Mouse (Mus musculus) neural tube, embryonic 14.5 days (tissue): ENCODE measurements at regions not wholly inside any gene's neighbourhood (a gene's known extent, or its start where the extent isn't known, plus 50 kb on each side); places are given as distances from the start of the nearest gene placed in this dataset.

Experiments used
- ATAC-seq: fragments of 200-750 bp; cut with Nextera tagmentation; 2 replicates; pipeline ENCODE4 v1.8.0; 2017; ENCODE audit warnings: low read depth, mild to moderate bottlenecking, moderate TSS enrichment, moderate library complexity
- H3K27ac ChIP-seq: fragments of 300-500 bp; sonication (generic); 2 replicates; pipeline ENCODE4 v1.5.1; 2014; ENCODE audit warnings: low read depth, mild to moderate bottlenecking, control low read depth, low read length, moderate library complexity, mixed read lengths
- H3K27me3 ChIP-seq: fragments of 300-500 bp; sonication (generic); 2 replicates; pipeline ENCODE4 v1.6.1; 2014; ENCODE audit warnings: low read length; ENCODE audit not compliant: control insufficient read depth, insufficient read depth
- H3K36me3 ChIP-seq: fragments of 300-500 bp; sonication (generic); 2 replicates; pipeline ENCODE4 v1.6.1; 2014; ENCODE audit warnings: low read length, mixed read lengths; ENCODE audit not compliant: control insufficient read depth, insufficient read depth
- H3K4me1 ChIP-seq: fragments of 300-500 bp; sonication (generic); 2 replicates; pipeline ENCODE4 v1.6.1; 2014; ENCODE audit warnings: low read length; ENCODE audit not compliant: control insufficient read depth, insufficient read depth
- H3K4me2 ChIP-seq: fragments of 300-500 bp; sonication (generic); 2 replicates; pipeline ENCODE4 v1.6.1; 2014; ENCODE audit warnings: mild to moderate bottlenecking, low read depth, low read length, control low read depth
- H3K4me3 ChIP-seq: fragments of 300-500 bp; sonication (generic); 2 replicates; pipeline ENCODE4 v1.5.1; 2014; ENCODE audit warnings: low read depth, low read length, control low read depth, mixed read lengths
- H3K9ac ChIP-seq: fragments of 300-500 bp; sonication (generic); replicated peaks from 2 replicates; pipeline ENCODE4 v1.6.1; 2014; ENCODE audit warnings: low read depth, mild to moderate bottlenecking, control low read depth, low read length, mixed read lengths
- H3K9me3 ChIP-seq: fragments of 300-500 bp; sonication (generic); 2 replicates; pipeline ENCODE4 v1.6.1; 2016; ENCODE audit warnings: low read length; ENCODE audit not compliant: control insufficient read depth
- WGBS: fragments of 180-500 bp; shearing (Covaris S2); extraction: QIAGEN DNeasy Blood & Tissue Kit; methylation state at CpG from one replicate; pipeline ENCODE4 v1.1.7; 2014; 5-methylcytosine and 5-hydroxymethylcytosine counted together

GRCm38 (mm10) chr13:45307226-45307625 lies 82.3 kb upstream of the Mylip start:
- H3K4me1 ChIP-seq = no peaks in the 10 kb centered on the region
- no peak overlapping the region for H3K27ac ChIP-seq
- no peaks in the 10 kb centered on the region for H3K36me3 ChIP-seq
- WGBS = 90% methylated on average over 3 of the region's 3 CpGs
- H3K9ac ChIP-seq = no peak overlapping the region
- no peaks in the 10 kb centered on the region for H3K9me3 ChIP-seq
- ATAC-seq = no peak
- H3K4me3 ChIP-seq = no peak overlapping the region
- H3K4me2 ChIP-seq = no peak overlapping the region
- H3K27me3 ChIP-seq = no peaks in the 10 kb centered on the region

DNA sequence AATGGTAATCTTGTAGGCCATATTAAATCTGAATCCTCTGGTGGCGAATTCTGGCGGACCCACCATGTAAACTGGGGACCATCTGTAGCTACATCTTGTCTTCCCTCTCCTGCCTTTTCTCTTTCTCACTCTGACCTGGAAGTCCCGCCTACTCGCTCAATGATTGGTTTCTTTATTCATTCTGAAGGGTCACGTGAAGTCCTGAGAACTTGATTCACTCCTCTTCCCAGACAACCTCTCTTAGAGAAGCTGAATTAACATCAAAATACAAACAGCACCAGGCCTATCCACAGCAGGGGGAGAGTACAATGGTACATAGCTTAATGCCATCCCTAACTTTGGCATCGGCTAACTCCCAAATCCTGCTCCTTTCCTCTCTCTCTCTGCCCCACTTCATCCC lies 69.9 kb upstream of the Mylip start:
- no peaks in the 10 kb centered on the region for H3K36me3 ChIP-seq
- H3K9ac ChIP-seq = no peak overlapping the region
- 81% methylated on average over 6 of the region's 6 CpGs for WGBS
- H3K4me3 ChIP-seq = no peak overlapping the region
- ATAC-seq = no peak
- no peak overlapping the region for H3K27ac ChIP-seq
- no peaks in the 10 kb centered on the region for H3K27me3 ChIP-seq
- H3K4me1 ChIP-seq = no peaks in the 10 kb centered on the region
- no peaks in the 10 kb centered on the region for H3K9me3 ChIP-seq
- no peak overlapping the region for H3K4me2 ChIP-seq

GRCm38 (mm10) chr13:45325736-45326293 lies 63.7 kb upstream of the Mylip start:
- no peak overlapping the region for H3K4me3 ChIP-seq
- H3K27ac ChIP-seq = no peak overlapping the region
- H3K27me3 ChIP-seq = no peaks in the 10 kb centered on the region
- no peak overlapping the region for H3K4me2 ChIP-seq
- no peak for ATAC-seq
- no peaks in the 10 kb centered on the region for H3K9me3 ChIP-seq
- WGBS = 52% methylated on average over 7 of the region's 7 CpGs
- no peaks in the 10 kb centered on the region for H3K4me1 ChIP-seq
- no peak overlapping the region for H3K9ac ChIP-seq
- H3K36me3 ChIP-seq = no peaks in the 10 kb centered on the region

DNA sequence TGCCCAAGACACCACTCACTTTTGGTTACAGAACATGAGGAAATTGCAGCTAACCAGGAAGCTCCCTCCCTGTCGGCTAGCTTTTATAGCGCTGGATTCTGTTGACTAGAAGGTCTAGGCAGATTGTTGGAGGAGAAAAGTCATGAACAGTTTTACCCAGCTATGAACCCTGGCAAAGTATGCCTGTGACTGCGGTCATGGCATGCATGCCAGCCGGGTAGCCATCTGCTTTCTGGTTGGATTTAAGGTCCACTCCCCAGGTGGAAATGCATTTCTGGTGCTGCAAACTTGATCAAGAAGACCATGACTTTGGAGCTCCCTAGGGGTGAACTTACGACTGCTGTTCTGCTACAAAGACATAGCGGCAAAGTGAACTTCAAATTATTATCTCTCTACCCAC lies 62.8 kb upstream of the Mylip start:
- H3K27me3 ChIP-seq = no peaks in the 10 kb centered on the region
- no peak overlapping the region for H3K4me2 ChIP-seq
- ATAC-seq = no peak
- 94% methylated on average over 6 of the region's 6 CpGs for whole genome bisulfite sequencing
- no peak overlapping the region for H3K4me3 ChIP-seq
- no peak overlapping the region for H3K27ac ChIP-seq
- no peaks in the 10 kb centered on the region for H3K4me1 ChIP-seq
- H3K36me3 ChIP-seq = no peaks in the 10 kb centered on the region
- no peak overlapping the region for H3K9ac ChIP-seq
- H3K9me3 ChIP-seq = no peaks in the 10 kb centered on the region

- H3K4me1 ChIP-seq = no peaks in the 10 kb centered on the region
- 74% methylated on average over 8 of the region's 8 CpGs for WGBS
- H3K9ac ChIP-seq = no peak overlapping the region
- no peaks in the 10 kb centered on the region for H3K9me3 ChIP-seq
- H3K36me3 ChIP-seq = no peaks in the 10 kb centered on the region
- no peak overlapping the region for H3K4me2 ChIP-seq
- H3K4me3 ChIP-seq = no peak overlapping the region
- no peaks in the 10 kb centered on the region for H3K27me3 ChIP-seq
- ATAC-seq = no peak
- H3K27ac ChIP-seq = no peak overlapping the region
These were observed 59.0 kb upstream of the Mylip start for GRCm38 (mm10) chr13:45330561-45330960.

- H3K36me3 ChIP-seq = no peaks in the 10 kb centered on the region
- H3K4me2 ChIP-seq = no peak overlapping the region
- no peak overlapping the region for H3K4me3 ChIP-seq
- no peak overlapping the region for H3K9ac ChIP-seq
- WGBS = 86% methylated on average over 3 of the region's 3 CpGs
- no peak for ATAC-seq
- no peaks in the 10 kb centered on the region for H3K27me3 ChIP-seq
- H3K27ac ChIP-seq = no peak overlapping the region
- H3K4me1 ChIP-seq = no peaks in the 10 kb centered on the region
- no peaks in the 10 kb centered on the region for H3K9me3 ChIP-seq
These were observed 57.5 kb upstream of the Mylip start for GRCm38 (mm10) chr13:45332031-45332430.

GRCm38 (mm10) chr13:45333634-45334033 lies 55.9 kb upstream of the Mylip start:
- H3K4me1 ChIP-seq = no peaks in the 10 kb centered on the region
- no peak overlapping the region for H3K9ac ChIP-seq
- H3K27ac ChIP-seq = no peak overlapping the region
- no peak overlapping the region for H3K4me2 ChIP-seq
- H3K27me3 ChIP-seq = no peaks in the 10 kb centered on the region
- no peaks in the 10 kb centered on the region for H3K9me3 ChIP-seq
- WGBS = 80% methylated on average over 5 of the region's 5 CpGs
- no peak for ATAC-seq
- H3K4me3 ChIP-seq = no peak overlapping the region
- H3K36me3 ChIP-seq = no peaks in the 10 kb centered on the region
